Mouse (Mus musculus) cerebellum, adult 2 months (tissue): ENCODE data around the gene Atf7. TPM values are rescaled to one million over a fixed set of nuclear protein-coding genes. Genes with fewer than 3 reads are reported as not detected.
A peak's percentile ranks its signal among the peaks of the same experiment; 100 is the strongest.

Source experiments
- DNase-seq, 2 experiments: peaks; one replicate each; pipeline ENCODE4 v3.0.0; 2021
- H3K27ac ChIP-seq: fragments of 200-500 bp; 2 replicates; pipeline ENCODE4 v1.5.1; 2012; ENCODE audit warnings: low read length, control low read depth, inconsistent platforms; ENCODE audit not compliant: insufficient read depth
- H3K27me3 ChIP-seq: fragments of 200-500 bp; 2 replicates; pipeline ENCODE4 v1.6.1; 2012; ENCODE audit warnings: inconsistent platforms, mild to moderate bottlenecking, low read length, moderate library complexity; ENCODE audit not compliant: control insufficient read depth, insufficient read depth
- H3K4me1 ChIP-seq: fragments of 200-500 bp; 2 replicates; pipeline ENCODE4 v1.6.1; 2011; ENCODE audit warnings: low read length; ENCODE audit not compliant: control insufficient read depth, insufficient read depth
- H3K4me3 ChIP-seq: fragments of 200-500 bp; replicated peaks from 2 replicates; pipeline ENCODE3; 2011; ENCODE audit warnings: mild to moderate bottlenecking, low read depth, low read length, control low read depth; ENCODE audit not compliant: insufficient read depth
- CTCF ChIP-seq: fragments of 200-500 bp; IDR thresholded peaks from 2 replicates; pipeline ENCODE4 v1.5.1; 2011; ENCODE audit warnings: low read depth, mild to moderate bottlenecking, control low read depth, low read length, moderate library complexity, borderline replicate concordance; ENCODE audit not compliant: insufficient read depth
- POLR2A ChIP-seq: fragments of 200-500 bp; IDR thresholded peaks from 2 replicates; pipeline ENCODE4 v1.6.1; 2011; ENCODE audit warnings: low read length, control low read depth, borderline replicate concordance; ENCODE audit not compliant: insufficient read depth
- WGBS: fragments of 180-500 bp; shearing (Covaris S2); methylation state at CpG from one replicate; pipeline ENCODE4 v1.1.7; 2018; 5-methylcytosine and 5-hydroxymethylcytosine counted together
- polyA plus RNA-seq: library from polyadenylated mRNA; depleted of rRNA; stranded (reverse); fragments of >200 nt; gene quantifications from 2 replicates; pipeline ENCODE4 v1.2.3, GENCODE M21; 2012; rRNA removed

The Atf7 gene
- polyA plus RNA-seq = 66.6 and 74.6 TPM in 2 replicates

DNA sequence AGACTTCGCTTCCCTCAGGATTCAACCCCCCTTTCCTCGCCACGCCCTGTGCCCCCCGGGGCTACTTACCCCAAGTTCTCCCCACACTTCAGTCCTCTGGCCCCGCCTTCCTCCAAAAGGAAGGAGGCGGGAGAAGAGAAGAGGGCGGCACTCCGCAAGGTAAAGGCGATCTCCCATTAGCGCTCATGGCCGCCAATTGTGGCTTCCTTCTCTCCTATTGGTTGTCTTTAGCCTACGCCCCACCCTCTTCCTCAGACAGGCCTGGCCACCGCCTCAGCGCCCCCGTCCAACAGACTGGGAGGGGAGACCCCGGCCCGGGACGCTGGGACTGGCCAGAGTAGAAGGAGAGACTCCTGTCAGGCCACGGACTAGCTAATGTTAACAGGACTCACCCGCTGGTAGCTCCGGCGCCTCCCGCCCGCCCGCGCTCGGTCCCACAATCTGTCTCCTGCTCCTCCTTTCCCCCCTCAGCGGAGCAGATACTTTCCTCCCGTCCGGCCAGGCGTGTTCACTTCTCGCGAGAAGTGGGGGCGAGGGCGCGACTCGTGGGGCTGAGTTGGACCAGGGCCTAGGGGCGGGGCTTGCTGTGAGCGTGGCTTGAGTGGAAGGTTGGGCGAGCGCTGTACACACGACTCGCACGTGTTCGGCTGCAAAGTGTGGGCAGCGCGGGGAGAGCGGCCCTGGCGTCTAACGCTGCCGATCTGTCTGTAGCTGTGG is at the start of gene Atf7, which contains the start of gene Gm28047:
Atf7 (minus strand) TSS at position 495 of the 717 bp plus-strand sequence.
Gm28047 (minus strand) TSS at position 98 of the 717 bp plus-strand sequence.
- TF ChIP-seq CTCF (no peak), POLR2A (peak; percentile 65; the same call in 1 of the 2 replicates)
- peak; percentile 99 for DNase-seq
- Histone ChIP-seq H3K27ac (peak within 1 kb of the TSS; percentile 87), H3K4me3 (peak within 1 kb of the TSS; percentile 92), H3K27me3 (no peaks in the 10 kb centered on the region), H3K4me1 (no peaks in the 10 kb centered on the region; the same call in 1 of the 2 replicates)
- under 1% methylated on average over 51 of the region's 51 CpGs for WGBS

DNA sequence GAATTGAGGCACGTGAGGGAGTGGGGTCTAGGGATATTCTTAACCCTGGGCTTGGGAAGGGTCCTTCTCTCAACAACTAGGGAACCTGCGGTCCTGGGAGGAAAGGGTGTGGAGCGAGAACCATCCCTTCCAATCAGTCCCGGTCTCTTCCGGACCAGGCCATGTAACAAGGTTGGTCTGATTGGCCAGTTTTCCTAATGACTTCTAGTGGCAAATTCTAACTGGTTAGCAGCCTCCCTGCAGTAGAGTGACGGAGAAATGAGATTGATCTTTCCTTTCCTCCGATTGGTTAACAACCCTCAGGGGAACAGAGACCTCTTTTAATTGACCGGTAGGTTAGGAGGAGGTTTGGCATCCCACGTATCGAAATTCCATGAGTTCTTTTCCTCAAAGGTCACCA is 48.3 kb upstream of the Atf7 start:
- 20% methylated on average over 10 of the region's 10 CpGs for WGBS
- Histone ChIP-seq H3K4me1 (peaks cover 4% of the 10 kb centered on the region), H3K27ac (no peak overlapping the region), H3K4me3 (peak overlapping the region; percentile 41), H3K27me3 (no peaks in the 10 kb centered on the region)
- TF ChIP-seq POLR2A (no peak; the same call in 1 of the 2 replicates), CTCF (no peak)
- peak; percentile 53 to 78 for DNase-seq

DNA sequence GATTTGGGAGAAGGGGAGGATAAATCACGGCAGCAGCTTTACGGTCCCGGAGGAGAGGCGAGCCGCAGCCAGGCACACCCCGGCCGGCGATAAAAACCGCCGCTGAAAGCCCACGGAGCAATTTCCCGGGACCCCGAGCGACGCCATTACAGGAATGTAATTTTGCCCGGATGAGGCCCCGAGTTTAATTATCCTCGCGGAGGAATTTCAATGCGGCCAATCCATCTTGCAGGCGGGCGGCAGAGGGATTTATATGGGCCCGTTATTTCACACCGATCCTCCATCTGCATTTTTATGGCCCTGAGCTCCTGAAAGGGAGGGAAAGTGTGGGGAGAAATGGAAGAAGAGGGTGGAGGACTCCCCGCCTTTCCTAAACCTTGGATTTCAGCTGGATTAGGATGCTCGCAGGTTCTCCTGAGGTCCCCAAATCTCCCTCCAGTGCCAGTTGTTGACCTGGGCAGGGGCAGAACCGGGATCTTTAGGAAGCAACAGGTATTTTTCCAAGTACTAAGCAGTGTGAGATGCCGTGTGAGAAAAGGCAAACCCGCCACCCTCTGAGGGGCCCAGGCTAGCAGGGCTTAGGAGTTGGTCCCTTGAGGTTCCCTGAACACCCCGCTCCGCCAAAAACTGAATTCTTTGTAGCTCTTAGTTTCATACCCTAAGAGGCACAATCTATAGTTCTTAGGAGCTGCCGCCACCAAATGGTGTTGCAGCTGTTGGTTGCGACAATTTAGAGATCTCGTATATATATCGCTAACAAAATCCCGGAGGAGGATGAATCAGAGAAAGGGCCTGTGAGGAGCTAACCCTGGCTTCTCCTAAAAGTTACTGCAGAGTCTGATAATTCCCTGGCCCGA is 47.2 kb upstream of the Atf7 start, which contains the start of gene Atp5g2:
Atp5g2 (minus strand) TSS at position 138 of the 857 bp plus-strand sequence.
- DNase-seq = peak; percentile 52 to 67
- peak within 1 kb of the TSS; percentile 96 for H3K27ac ChIP-seq
- no peak for TF ChIP-seq POLR2A
- TF ChIP-seq CTCF = no peak
- peaks cover 4% of the 10 kb centered on the region for H3K4me1 ChIP-seq
- H3K27me3 ChIP-seq = no peaks in the 10 kb centered on the region
- H3K4me3 ChIP-seq = peak within 1 kb of the TSS; percentile 61
- 9% methylated on average over 37 of the region's 37 CpGs for WGBS

DNA sequence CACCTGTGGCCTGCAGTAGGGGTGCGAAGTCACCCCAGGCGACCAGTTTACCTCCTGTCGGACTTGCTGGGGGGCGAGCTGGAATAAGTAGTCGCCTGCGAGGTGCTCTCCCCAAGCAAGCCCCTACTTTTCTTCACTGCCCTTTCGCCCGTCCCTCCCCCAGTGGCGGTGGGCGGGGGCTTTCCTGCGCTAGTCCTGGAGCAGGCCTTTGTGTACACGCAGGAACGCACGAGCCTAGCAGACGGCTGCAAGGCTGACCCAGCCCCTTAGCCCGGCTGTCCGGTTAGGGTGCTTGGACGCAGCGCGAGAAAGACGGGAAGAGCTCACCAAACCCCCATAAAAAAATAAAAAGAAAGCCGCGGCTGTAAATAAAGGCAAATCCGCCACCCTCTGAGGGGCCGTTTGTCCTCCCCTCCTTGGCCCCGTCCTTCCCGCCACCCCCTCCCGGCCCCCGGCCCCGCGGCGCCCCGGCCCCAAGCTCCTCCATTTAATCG is 46.5 kb upstream of the Atf7 start:
- TF ChIP-seq CTCF (no peak), POLR2A (peak; percentile 43; the same call in 1 of the 2 replicates)
- peaks cover 4% of the 10 kb centered on the region for H3K4me1 ChIP-seq
- H3K27ac ChIP-seq = peak overlapping the region; percentile 96
- peak; percentile 82 for DNase-seq
- under 1% methylated on average over 34 of the region's 34 CpGs for WGBS
- peak overlapping the region; percentile 61 for H3K4me3 ChIP-seq
- H3K27me3 ChIP-seq = no peaks in the 10 kb centered on the region

DNA sequence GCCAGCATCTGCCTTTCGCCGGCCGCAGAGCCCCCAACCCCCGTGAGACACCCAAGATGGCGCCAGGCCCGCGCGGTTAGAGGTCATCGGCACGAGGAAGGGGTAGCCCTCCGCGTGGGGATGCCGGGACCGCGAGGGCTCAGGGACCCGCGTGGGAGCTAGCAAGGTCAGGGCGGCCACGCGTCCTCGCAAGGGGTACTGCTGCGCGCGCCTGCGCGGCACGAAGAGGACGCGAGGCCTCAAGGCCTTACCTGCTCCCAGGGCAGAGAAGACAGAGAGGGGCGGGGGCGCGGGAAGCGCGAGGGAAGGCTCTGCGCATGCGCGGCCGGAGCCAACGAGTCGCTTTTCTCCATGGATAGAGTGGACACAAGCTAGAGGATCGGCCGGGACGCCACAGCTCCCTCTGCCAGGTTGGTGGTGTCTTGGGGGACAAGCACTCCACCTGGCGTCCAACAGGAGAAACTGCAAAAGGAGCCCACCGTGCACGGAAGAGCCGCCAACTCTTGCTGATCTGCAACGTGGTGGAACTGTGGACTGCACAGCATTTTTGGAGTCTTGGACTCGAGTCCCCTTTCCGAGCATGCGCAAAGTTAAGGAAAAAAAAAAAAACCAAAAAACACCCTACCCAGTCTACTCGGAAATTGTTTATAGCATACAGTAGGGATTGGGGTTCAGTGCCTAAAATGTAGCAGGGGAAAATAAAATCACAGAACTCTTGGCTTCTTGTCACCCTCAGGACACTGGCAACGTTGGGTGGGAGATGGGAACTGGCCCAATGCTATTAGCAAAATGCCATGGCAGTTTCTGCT is 45.7 kb upstream of the Atf7 start:
- TF ChIP-seq CTCF (peak; percentile 99), POLR2A (peak; percentile 89)
- peak overlapping the region; percentile 99 for H3K27ac ChIP-seq
- peaks cover 4% of the 10 kb centered on the region for H3K4me1 ChIP-seq
- WGBS = under 1% methylated on average over 53 of the region's 53 CpGs
- DNase-seq = peak; percentile 100
- peak overlapping the region; percentile 71 for H3K4me3 ChIP-seq
- no peaks in the 10 kb centered on the region for H3K27me3 ChIP-seq

DNA sequence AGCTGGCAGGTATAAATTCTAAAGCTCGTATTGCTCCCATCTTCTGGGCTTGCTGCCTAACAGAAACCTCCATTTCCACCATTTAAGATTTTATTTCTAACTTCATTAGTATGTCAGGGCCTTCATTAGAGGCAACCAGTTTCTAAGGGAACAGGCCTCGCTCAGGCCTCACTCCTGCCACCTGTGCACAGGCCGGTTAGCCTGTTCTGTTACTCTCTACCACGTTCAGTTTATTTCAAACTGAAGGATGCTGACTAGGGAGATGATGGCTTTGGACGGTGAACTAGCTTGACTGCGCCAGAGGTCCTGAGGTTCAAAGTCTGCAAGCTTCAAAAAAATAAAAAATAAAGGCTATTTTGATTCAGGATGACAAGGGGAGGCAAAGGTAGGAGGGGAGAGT is 45.0 kb upstream of the Atf7 start:
- peak in 1 of 2 experiments; percentile 47 for DNase-seq
- 6% methylated on average over 6 of the region's 6 CpGs for WGBS
- Histone ChIP-seq H3K27ac (peak overlapping the region; percentile 99), H3K4me1 (peaks cover 6% of the 10 kb centered on the region), H3K4me3 (peak overlapping the region; percentile 71), H3K27me3 (no peaks in the 10 kb centered on the region)
- no peak for TF ChIP-seq POLR2A
- TF ChIP-seq CTCF = no peak

DNA sequence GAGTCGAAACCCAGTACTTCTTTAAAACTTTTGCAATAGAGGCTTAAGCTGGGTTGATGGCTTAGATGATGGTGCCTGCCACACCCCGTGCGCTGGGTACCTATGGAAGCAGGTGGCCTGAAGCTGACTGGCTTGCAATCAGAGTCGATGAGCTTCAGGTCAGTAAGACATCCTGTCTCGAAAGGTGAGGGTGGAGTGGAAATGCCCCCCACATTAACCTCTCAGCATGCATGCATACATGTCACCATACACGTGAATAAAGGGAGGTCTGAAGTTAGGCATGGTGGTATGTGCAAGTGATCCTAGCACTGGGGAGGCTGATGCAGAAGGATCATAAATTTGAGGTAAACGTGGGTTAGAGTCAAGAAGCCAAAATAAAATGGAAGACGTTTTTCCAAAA is 44.3 kb upstream of the Atf7 start:
- peaks cover 6% of the 10 kb centered on the region for H3K4me1 ChIP-seq
- H3K4me3 ChIP-seq = no peak overlapping the region
- TF ChIP-seq CTCF (no peak), POLR2A (no peak)
- H3K27me3 ChIP-seq = no peaks in the 10 kb centered on the region
- WGBS = 72% methylated on average over 8 of the region's 8 CpGs
- H3K27ac ChIP-seq = no peak overlapping the region
- DNase-seq = no peak
